Mouse (Mus musculus) frontal cortex, adult 2 months (tissue): ENCODE results near the gene Galr3. TPM values are rescaled to one million over a fixed set of nuclear protein-coding genes. Genes with fewer than 3 reads are reported as not detected.

Experiments used
- DNase-seq, 2 experiments: peaks; one replicate each; pipeline ENCODE4 v3.0.0; 2022; ENCODE audit warnings: low spot score in 1 of 2; ENCODE audit errors: extremely low spot score in 1 of 2
- polyA plus RNA-seq: library from polyadenylated mRNA; depleted of rRNA; stranded (reverse); fragments of >200 nt; gene quantifications from 2 replicates; pipeline ENCODE4 v1.2.3, GENCODE M21; 2012; rRNA removed

Galr3 gene
- polyA plus RNA-seq, 1 experiment = 0.38 TPM

DNA sequence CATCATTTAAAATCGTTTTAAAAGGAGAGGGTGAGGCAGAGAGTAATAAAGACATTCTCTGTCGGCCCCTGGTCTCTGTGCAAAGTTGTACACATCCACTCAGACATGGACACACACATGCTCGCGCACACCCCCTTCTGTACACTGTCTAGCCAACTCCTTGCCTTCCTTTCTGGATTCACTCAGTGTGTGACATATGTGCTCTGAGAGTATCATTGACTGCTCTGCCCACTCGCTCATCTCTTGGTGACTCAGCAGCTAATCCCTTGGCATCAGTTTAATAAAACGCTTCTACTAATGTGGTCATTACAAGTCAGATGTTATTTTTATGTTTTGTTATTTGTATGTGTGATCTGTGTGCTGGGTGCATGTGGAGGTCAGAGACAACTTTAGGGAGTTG lies 50.6 kb downstream of the Galr3 start:
- DNase-seq = no peak

Other genes with a start within 250 kb of the Galr3 start
- gene Card10, start 238.8 kb upstream of the Galr3 start, polyA plus RNA-seq = 11.2 and 12.0 TPM in 2 replicates
- gene Cdc42ep1, start 199.3 kb upstream of the Galr3 start, polyA plus RNA-seq = 18.5 and 20.1 TPM in 2 replicates
- gene Lgals2, start 186.4 kb upstream of the Galr3 start, polyA plus RNA-seq = 0.74 and 2.0 TPM in 2 replicates
- gene Gga1, start 164.7 kb upstream of the Galr3 start, polyA plus RNA-seq = 69.5 and 70.8 TPM in 2 replicates
- 0.24 TPM in 1 of 2 replicates, not detected in the other for gene Gm49510, start 142.2 kb upstream of the Galr3 start, polyA plus RNA-seq
- gene Sh3bp1, start 142.1 kb upstream of the Galr3 start, polyA plus RNA-seq = 27.2 and 29.0 TPM in 2 replicates
- gene Pdxp, start 128.0 kb upstream of the Galr3 start, polyA plus RNA-seq = 219 and 227 TPM in 2 replicates
- gene Lgals1, start 115.2 kb upstream of the Galr3 start, polyA plus RNA-seq = 48.2 and 56.0 TPM in 2 replicates
- 35.8 and 37.4 TPM in 2 replicates for gene Nol12, start 107.0 kb upstream of the Galr3 start, polyA plus RNA-seq
- 11.7 and 13.9 TPM in 2 replicates for gene Triobp, start 94.2 kb upstream of the Galr3 start, polyA plus RNA-seq
- 109 and 112 TPM in 2 replicates for gene H1f0, start 13.4 kb upstream of the Galr3 start, polyA plus RNA-seq
- gene Ankrd54, start 21.0 kb downstream of the Galr3 start, polyA plus RNA-seq = 31.0 and 32.3 TPM in 2 replicates
- gene Eif3l, start 33.3 kb downstream of the Galr3 start, polyA plus RNA-seq = 80.9 and 90.8 TPM in 2 replicates
- 22.2 and 23.8 TPM in 2 replicates for gene Micall1, start 67.0 kb downstream of the Galr3 start, polyA plus RNA-seq
- gene Polr2f, start 99.1 kb downstream of the Galr3 start, polyA plus RNA-seq = 159 and 176 TPM in 2 replicates
- gene 1700088E04Rik, start 99.4 kb downstream of the Galr3 start, polyA plus RNA-seq = 15.0 and 18.6 TPM in 2 replicates
- 55.2 and 61.4 TPM in 2 replicates for gene Sox10, start 123.4 kb downstream of the Galr3 start, polyA plus RNA-seq
- gene Pick1, start 187.3 kb downstream of the Galr3 start, polyA plus RNA-seq = 87.7 and 98.4 TPM in 2 replicates
- 1.3 and 1.4 TPM in 2 replicates for gene Gm49486, start 187.5 kb downstream of the Galr3 start, polyA plus RNA-seq
- gene Slc16a8, start 212.9 kb downstream of the Galr3 start, polyA plus RNA-seq = 0.06 TPM in 1 of 2 replicates, not detected in the other
- 12.6 and 16.6 TPM in 2 replicates for gene Baiap2l2, start 243.7 kb downstream of the Galr3 start, polyA plus RNA-seq